Mouse (Mus musculus): ENCODE data around the gene Calhm1. TPM values are rescaled to one million over a fixed set of nuclear protein-coding genes. Genes with fewer than 3 reads are reported as not detected.

Gene Calhm1
- total RNA-seq (2021) = not detected
- long read RNA-seq, experiment 1 = 0 reads
- long read RNA-seq, experiment 2 = 0 reads

DNA sequence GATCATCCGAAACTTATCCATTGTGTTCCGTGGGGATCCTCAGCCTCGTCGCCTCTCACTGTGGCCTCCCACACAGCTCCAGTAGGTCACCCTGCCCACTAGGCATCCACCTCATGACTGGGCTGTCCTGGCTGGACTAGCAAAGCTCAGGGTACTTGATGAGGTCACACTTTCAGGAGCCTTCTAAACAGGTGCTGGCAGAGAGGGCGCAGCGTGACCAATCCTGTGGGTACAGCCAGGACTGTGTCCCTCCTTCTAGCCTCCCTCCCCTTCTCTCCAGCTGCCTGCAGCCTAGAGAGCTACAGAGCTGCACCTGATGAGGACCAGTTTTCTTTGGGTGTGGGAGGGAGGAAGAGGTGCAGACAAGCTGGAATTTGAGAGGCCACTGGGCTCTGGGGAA lies at the start of gene Calhm1:
Gene Calhm1, minus strand, starts transcription at position 101 of the 400 bp plus-strand sequence.
- intact Hi-C loops (cut with DNase I) = no loop called here
- DNase-seq = no peak

GRCm38 (mm10) chr19:47192158-47192557 lies 48.1 kb upstream of the Calhm1 start:
- intact Hi-C loops (cut with DNase I) = no loop called here
- no peak for DNase-seq

- no peak for DNase-seq
- intact Hi-C loops (cut with DNase I) = no loop called here
These were observed 44.6 kb upstream of the Calhm1 start for GRCm38 (mm10) chr19:47188515-47189128.

DNA sequence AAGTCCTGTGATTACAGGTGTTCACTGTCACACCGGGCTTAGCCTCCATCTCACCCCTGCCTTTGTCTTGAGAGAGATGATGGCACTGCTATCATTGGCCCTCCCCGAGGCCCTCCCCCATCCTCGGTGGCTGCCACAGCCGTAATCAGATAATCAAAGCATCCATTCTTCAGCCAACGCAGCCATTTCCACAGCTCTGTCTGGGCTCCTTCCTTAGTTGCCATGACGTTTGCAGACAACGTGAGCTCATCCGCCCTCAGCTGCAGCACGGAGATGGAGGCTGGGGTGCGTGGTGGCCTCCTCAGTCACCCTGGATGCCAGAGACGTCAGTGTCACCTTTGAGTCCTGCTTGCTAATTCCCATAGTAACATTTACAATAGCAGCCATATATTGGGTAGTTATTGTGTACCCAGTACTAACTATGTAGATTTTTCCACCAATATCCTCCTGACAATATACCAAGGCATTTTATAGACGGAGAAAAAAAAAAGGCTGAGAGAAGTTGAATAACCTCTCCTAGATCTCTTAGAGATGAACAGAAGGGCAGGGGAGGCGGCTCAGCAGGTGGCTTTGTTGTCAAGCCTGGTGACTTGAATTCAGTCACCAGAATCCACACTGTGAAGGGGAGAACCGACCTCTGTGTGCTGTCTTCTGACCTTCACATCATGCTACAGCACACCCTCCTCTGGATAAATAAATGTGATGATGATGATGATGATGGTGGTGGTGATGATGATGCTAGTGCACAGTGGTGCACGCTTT lies 42.6 kb upstream of the Calhm1 start:
- DNase-seq = no peak
- intact Hi-C loops (cut with DNase I) = no loop called here

- DNase-seq = no peak
- intact Hi-C loops (cut with DNase I) = no loop called here
These were observed 40.7 kb upstream of the Calhm1 start for GRCm38 (mm10) chr19:47184736-47185135.

DNA sequence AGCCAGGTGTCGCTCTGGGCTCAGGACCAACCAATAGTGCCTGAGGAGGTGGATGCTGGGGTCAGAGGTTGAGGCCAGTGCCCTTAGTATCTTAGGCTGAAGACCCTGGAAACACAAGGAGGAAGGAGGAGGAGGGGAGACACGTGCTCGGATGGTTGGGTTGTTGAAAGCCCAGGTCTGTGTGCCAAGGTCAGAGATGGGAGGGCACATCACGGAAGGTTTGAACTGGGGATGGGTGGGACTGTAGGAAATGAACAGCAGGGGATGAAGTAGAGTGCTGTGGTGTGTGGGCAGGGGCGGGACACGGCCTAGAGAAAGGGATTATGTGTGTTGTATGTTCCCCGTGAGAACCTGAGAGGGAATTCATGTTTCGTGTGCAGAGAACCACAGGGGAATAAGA lies 40.2 kb upstream of the Calhm1 start:
- intact Hi-C loops (cut with DNase I) = no loop called here
- no peak for DNase-seq

GRCm38 (mm10) chr19:47180011-47180410 lies 36.0 kb upstream of the Calhm1 start:
- intact Hi-C loops (cut with DNase I) = no loop called here
- no peak for DNase-seq

GRCm38 (mm10) chr19:47179272-47179809 lies 35.3 kb upstream of the Calhm1 start:
- no peak for DNase-seq
- intact Hi-C loops (cut with DNase I) = loop anchor here (5.0 kb wide), 1 partner anchor 158 kb away; no protein-coding TSS in a partner anchor

DNA sequence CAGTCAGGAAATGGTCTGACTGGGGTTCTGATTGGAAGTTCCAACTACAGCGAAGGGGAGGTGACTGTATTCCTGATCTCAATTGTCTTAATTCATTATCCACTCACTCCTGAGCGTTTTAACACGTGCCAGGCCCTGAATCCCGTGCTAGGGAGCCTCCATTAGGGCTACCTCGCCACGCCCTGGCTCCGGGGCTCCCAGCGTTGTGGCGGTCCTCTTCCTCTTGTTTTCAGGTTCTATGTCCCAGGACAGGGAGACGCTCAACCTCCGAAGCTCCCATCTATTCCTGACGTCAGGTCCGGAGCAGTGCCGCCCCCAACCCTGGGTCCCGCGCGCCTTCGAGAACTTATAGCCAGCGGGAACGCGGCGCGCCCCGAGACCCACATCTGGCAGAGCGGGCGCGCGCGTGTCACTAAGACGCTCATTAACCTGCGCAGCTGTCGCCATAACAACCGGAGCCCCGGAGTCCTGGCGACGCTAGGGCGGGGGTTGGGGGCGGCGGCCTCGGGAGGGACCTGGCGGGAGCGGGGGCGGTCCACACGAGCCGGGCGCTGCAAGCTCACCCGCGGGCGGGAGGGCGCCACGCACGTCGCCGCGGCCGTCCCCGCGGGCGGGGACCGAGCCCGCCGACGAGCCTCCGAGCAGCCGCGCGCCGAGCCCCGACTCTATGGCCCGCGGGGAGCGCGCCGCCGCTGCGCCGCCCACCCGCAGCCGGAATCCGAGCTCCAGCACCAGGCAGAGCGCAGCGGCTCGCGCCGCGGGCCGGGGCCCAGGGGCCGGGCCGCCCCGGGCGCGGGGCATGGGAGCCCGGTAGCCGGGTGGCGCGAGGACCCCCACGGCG lies 34.6 kb upstream of the Calhm1 start, which contains the start of gene Neurl1a:
Gene Neurl1a, plus strand, starts transcription at position 390 of the 841 bp plus-strand sequence.
- peak in 1 of 2 experiments; percentile 22 for DNase-seq
- intact Hi-C loops (cut with DNase I) = loop anchor here (5.0 kb wide), 1 partner anchor 159 kb away; no protein-coding TSS in a partner anchor

DNA sequence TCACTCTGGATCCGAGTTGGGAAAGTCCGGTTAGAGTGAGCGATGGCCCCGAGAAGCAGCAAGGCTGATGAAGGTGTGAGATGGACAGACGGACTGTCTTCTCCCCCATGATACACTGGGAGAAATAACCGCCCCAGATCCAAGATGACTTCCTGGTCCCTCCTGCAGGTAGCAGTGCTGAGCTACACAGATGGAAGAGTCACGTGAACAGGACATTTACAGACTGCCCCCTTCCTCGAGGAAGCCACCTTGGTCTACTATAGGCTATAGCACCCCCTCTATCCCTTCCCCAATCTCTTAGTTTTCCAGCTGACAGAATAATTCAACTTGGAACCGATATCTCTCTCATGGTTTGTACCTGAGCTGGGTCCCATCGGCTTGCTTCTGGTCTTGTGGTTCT lies 33.9 kb upstream of the Calhm1 start:
- intact Hi-C loops (cut with DNase I) = loop anchor here (5.0 kb wide), 1 partner anchor 159 kb away; no protein-coding TSS in a partner anchor
- no peak for DNase-seq

- intact Hi-C loops (cut with DNase I) = loop anchor here (5.0 kb wide), 1 partner anchor 160 kb away; no protein-coding TSS in a partner anchor
- DNase-seq = no peak
These were observed 33.0 kb upstream of the Calhm1 start for GRCm38 (mm10) chr19:47176916-47177505.

- intact Hi-C loops (cut with DNase I) = loop anchor here (5.0 kb wide), 1 partner anchor 162 kb away; no protein-coding TSS in a partner anchor
- DNase-seq = no peak
These were observed 31.4 kb upstream of the Calhm1 start for GRCm38 (mm10) chr19:47175472-47175871.

- DNase-seq = no peak
- intact Hi-C loops (cut with DNase I) = loop anchor here (1.0 kb wide), 1 partner anchor 87 kb away; no protein-coding TSS in a partner anchor
These were observed 30.5 kb upstream of the Calhm1 start for GRCm38 (mm10) chr19:47174515-47174914.

DNA sequence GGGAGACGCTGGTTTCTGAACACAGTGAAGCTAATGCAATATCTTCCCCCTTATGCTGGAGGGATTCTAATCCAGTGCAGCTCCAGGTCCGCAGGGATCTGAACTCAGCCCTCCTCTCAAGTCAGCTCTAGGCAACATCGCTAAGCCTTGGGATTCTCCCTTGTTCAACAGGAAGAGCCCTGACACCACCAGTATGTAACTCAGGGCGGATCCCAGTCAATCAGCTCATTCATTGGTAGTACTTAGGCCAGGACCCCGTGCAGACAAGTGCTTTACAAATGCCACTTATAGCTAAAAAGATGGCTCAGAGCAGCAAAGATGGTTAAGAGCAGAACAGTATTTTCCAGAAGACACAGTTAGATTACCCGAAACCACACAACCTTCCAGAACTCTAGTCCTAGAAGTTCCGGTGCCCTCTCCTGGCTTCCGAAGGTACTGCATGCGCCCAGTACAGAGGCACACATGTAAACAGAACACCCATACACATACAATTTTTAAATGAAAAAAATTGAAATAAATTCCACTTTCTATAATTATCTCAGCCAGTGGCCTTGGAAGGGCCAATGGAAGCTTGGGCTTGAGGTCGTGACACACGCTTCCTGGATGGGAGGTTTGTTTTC lies 24.8 kb upstream of the Calhm1 start:
- peak; percentile 81 to 82 for DNase-seq
- intact Hi-C loops (cut with DNase I) = no loop called here

- intact Hi-C loops (cut with DNase I) = no loop called here
- no peak for DNase-seq
These were observed 24.2 kb upstream of the Calhm1 start for GRCm38 (mm10) chr19:47168223-47168622.

DNA sequence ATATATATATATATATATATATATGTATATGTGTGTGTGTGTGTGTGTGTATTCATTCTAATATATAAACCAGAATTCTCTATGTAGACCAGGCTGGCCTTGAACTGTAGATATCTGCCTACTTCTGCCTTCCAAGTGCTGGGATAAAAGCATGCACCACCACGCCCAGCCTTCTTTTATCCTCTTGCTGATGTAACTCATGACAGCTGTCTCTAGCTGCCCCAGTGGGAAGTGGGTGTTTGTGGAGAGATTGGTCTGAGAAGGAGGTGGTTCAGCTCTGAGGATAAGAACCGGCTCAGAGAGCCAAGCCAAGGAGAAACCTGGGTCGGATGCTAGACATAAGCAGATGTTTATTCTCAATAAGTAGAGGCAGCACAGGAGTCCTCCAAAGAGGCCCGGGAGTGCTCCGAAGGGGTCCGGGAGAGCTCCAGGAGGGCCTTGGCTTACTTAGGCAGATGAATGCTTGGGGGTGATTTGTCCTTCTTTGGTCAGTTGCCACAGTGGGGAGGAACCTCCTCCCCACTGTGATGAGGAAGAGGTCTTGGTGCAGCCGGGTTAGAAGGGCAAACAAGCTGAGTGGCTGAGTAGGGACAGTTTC lies 23.7 kb upstream of the Calhm1 start:
- no peak for DNase-seq
- intact Hi-C loops (cut with DNase I) = no loop called here

GRCm38 (mm10) chr19:47166758-47167157 lies 22.7 kb upstream of the Calhm1 start:
- DNase-seq = no peak
- intact Hi-C loops (cut with DNase I) = loop anchor here (1.0 kb wide), 1 partner anchor 43 kb away; no protein-coding TSS in a partner anchor

- intact Hi-C loops (cut with DNase I) = no loop called here
- DNase-seq = no peak
These were observed 19.2 kb upstream of the Calhm1 start for GRCm38 (mm10) chr19:47163176-47163744.

DNA sequence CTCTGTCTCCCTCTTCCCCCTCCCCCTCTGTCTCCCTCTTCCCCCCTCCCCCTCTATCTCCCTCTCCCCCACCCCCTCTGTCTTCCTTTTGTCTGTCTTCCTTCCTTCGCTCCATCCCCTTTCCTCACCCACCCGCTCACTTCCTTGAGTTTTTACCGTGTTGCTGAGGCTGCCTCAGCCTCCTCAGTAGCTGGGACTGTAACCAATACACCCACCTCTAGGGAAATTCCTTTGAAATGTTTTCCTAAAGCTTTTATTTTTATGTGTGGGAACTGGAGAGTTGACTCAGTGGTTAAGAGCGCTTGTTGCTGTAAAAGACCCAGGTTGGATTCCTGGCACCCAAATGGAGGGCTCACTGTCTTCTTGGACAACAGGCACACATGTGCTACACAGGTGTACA lies 17.6 kb upstream of the Calhm1 start:
- no peak for DNase-seq
- intact Hi-C loops (cut with DNase I) = no loop called here
